Mouse (Mus musculus): ENCODE results near the gene Rnf212b.
"Not testable (repeated sequence)": the region's sequence is repeated elsewhere in the genome, so short reads cannot be mapped to it uniquely, and the experiment has no call there.

Rnf212b gene

DNA sequence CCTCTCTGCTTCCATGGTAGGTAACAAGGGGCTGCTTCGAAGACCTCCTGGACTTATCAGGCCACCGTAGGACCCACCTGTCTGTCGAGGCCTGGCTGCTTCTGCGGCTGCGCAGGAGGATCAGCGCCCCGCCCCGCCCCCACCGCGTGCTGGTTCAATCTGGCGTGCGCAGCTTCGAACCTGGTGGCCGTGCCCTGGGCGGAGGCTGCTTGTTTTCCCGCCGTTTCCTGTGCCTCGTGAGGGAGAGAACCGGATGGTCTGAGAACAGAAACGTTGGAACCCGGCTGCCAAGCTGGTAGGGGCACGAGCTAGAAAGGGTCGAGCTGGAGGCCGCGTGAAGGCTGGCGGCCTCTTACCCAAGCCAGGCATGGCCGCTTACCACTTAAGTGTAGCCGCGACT, at the start of gene Rnf212b:
Rnf212b (plus strand) TSS at position 151 of the 400 bp plus-strand sequence.
- no peak for DNase-seq

GRCm38 (mm10) chr14:54766937-54767336, 47.0 kb upstream of the Rnf212b start:
- DNase-seq: not testable (repeated sequence)

- DNase-seq: no peak
Measured at GRCm38 (mm10) chr14:54768314-54769067, 45.5 kb upstream of the Rnf212b start.

DNA sequence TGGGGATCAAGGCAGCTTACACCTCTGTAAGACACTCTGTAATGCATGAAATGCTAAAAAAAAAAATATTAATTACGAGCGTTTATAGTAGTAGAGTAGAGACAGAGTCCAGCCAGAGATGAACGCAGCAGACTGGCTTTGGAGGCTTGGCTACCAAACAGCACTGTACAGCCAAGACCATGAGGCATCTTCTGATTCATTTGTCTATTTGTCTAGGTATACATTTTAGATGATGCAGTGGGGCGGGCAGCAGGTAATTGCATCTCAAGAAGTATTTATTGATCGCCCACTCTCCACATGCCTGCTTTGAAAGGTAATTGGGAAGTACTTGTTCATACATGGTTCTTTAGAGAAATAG, 44.9 kb upstream of the Rnf212b start:
- DNase-seq: no peak

- DNase-seq: no peak
Measured at GRCm38 (mm10) chr14:54770373-54770772, 43.6 kb upstream of the Rnf212b start.

DNA sequence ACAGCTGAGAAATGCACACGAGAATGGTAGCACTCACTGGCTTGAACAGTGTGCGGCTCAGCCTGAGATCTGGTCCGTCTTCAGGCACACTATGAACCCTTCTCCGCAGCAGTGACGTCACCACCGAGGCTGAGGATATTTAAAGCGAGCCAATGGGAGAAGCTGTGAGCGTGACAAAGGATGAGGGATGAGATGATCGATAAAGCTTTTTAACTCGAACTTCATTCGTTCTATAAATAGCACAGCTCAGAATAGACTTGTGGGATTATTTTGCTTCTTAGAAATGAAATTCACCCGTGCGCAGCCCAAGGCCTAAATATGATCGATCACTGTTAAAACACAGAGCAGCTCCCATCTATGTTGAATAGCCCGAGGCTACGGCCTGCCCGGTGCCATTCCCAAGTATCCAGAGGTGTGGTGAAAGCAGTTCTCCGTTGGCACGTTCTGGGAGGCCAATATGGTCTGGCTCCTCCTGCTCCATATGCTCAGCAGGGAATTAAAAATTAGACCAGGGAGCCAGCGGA, 41.5 kb upstream of the Rnf212b start:
- peak in 1 of 2 experiments; percentile 27 for DNase-seq

DNA sequence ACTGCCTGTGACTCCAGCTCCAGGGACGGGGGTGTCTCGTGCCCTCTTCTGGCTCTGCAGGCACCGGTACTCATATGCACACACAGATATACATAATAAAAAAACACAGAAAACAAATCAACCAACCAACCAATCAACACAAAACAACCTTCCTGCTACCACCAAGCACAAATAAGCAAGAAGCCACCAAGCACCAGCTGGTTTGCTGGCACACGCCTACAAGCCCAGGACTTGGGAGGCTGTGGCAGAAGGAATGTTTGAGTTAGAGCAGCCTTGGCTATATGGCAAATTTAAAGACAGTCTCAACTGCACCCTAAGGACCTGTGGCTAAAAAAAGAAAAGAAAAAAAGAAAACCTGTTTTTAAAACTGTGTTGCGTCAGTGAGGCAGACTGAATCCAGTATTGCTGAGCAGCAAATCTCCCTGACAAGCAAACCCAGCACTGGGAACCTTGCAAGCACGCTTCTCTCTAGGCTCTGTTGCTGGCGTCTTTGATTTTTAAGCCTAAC, 38.4 kb upstream of the Rnf212b start:
- peak; percentile 49 to 58 for DNase-seq

- DNase-seq: no peak
Measured at GRCm38 (mm10) chr14:54776768-54777167, 37.2 kb upstream of the Rnf212b start.

- DNase-seq: no peak
Measured at GRCm38 (mm10) chr14:54777893-54778292, 36.0 kb upstream of the Rnf212b start.

DNA sequence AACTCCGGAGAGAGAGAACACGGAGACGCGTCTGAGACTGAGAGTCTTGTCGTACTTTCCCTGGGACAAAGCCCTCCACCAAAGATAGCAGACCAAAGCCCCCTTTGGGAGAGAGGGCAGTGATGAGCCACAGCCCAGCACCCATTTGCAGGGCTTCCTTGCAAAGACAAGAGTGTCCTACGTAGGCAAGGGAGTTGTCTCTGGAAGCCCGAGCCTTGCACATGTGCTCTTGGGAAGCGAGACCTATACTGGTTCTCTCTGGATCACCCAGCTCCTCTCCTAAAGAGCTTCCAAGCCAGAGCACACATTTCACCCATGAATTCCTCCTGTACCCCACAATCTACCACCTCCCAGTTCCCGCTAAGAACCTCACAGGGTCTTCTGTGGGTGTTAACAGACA, 33.9 kb upstream of the Rnf212b start:
- DNase-seq: no peak

DNA sequence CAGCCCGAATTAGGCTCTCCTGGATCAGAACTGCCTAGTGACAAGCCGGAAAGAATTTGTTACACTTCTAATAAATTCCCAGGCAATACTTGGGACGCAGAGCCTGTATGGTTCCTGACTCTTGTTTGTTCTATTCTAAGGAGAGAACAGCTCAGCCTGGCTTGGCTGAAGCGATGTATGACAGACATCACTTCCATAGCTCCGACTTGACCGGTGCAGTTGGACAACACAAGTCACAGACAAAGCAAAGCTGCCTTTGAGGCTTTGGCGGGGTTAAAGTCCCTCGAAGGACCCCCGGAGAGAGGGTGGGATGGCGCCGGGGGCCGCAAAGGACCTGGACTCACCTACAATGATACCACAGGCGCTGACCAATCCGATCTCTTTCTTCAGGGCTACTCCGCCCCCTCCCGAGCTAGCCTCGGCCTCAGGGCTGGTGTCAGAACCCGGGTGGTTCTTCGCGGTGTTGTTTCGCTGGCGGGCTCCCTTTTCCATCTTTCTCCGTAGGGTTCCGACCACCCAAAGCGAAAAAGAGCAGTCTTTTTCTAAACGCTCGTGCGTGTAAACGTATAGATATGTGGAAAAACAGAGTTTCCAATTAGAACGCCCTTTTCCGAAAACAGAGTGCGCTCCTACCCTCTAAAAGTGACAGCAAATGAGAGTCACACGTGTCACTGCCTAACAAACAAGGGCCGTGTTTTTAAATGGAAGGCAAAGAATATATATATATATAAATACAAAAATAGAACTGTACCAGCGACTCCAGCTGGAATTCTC, 32.9 kb upstream of the Rnf212b start:
- peak; percentile 86 to 87 for DNase-seq

- DNase-seq: peak; percentile 86 to 89
Measured at GRCm38 (mm10) chr14:54781610-54782365, 32.2 kb upstream of the Rnf212b start, which contains the start of gene Slc7a8. TSS of gene Slc7a8 (minus strand) at chr14:54781946.

- DNase-seq: no peak
Measured at GRCm38 (mm10) chr14:54782971-54783370, 31.0 kb upstream of the Rnf212b start.

DNA sequence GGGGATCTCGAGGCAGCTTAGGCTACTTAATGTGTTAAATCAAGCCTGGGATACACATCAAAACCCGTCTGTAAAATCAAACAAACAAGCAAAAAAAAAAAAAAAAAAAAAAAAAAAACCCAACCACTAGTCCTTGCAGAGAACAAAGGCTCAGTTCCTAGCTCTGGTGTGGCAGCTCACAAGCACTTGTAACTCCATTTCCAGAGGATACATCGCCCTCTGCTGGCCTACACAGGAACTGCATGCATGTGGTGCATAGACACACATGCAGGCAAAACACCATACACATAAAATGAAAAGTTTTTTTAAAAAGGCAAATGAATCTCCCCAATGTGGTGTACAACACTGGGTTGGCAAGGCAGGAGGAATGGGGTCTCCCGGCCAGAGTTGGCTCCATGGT, 28.0 kb upstream of the Rnf212b start:
- DNase-seq: peak; percentile 83 to 89

- peak; percentile 69 to 78 for DNase-seq
Measured at GRCm38 (mm10) chr14:54786489-54786888, 27.5 kb upstream of the Rnf212b start.

GRCm38 (mm10) chr14:54787226-54787625, 26.7 kb upstream of the Rnf212b start:
- DNase-seq: peak; percentile 33 to 52

- DNase-seq: no peak
Measured at GRCm38 (mm10) chr14:54788231-54788630, 25.7 kb upstream of the Rnf212b start.

DNA sequence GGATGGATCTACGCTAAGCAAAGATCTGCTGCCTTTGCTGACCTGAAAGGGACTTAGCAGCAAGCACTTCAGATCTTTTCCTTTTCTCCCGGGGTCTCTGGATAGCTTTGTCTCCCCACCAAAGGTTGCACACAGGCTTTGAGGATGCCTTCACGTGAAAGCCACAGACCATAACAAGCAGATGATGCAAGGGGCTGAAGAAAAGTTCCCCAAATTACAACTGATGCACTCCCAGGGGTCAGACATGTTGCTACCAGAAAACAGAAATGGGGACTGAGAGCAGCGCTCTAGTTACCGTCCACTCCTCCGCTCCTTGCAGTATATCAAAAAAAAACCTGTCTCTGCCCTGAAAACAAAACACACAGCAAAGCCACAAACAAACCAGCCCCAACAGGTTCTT, 21.8 kb upstream of the Rnf212b start:
- DNase-seq: no peak

GRCm38 (mm10) chr14:54793351-54793750, 20.6 kb upstream of the Rnf212b start:
- no peak for DNase-seq

DNA sequence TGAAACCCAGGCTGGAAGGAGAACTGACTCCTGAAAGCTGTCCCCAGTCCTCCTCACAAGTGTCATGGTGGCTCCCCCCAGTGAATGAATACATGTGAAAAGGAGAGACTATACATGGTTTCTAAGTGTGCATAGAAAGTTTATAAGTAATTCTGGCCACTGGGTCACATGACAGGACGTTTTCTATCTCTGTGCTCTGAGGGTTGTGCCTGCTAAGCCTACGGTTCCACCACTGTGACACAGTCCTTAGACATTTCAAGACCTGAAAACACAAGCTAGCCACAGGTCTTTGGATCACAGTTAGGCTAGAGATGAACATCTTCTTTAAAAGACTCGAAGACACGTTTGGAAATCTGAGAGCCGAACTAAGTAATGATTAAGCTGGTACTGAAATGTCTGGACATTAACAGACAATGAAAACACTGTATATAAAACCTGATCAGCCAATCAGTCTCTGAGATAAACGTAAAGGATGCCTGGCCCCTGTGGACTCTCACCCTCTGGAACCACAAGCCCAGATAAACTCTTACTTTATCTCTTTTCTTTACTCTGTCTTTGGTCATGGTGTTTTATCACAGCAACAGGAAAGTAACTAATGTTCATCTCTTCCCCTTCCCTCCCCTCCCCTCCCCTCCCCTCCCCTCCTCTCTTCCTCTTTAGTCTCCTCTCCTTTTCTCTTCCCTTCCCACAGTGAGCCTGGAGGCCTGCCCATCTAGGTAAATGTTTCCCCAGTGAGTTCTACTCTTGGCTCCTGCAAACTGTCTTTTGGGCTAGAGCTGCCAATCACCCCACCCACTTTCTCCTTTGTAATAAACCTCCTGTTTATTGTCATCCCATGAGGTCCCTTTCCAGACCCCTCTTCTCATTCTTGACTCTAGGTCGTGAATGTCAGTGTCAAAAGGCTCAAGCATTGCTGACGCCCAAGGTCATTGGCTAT, 19.8 kb upstream of the Rnf212b start:
- DNase-seq: no peak

GRCm38 (mm10) chr14:54795901-54796300, 18.0 kb upstream of the Rnf212b start:
- DNase-seq: no peak

GRCm38 (mm10) chr14:54796760-54797159, 17.2 kb upstream of the Rnf212b start:
- DNase-seq: no peak

Data from cerebellum, postnatal 10 days (tissue).